Mouse (Mus musculus) natural killer cell, adult 2 months (primary cell): Measurements from ENCODE around the gene Olfml2a.

ENCODE experiments used
- DNase-seq, 2 experiments: peaks; one replicate each; pipeline ENCODE4 v3.0.0; 2022; ENCODE audit warnings: low spot score in 2 of 2

The Olfml2a gene

GRCm38 (mm10) chr2:39011264-39011663 is 79.5 kb downstream of the Olfml2a start:
- DNase-seq = peak in 1 of 2 experiments; percentile 38

- no peak for DNase-seq
Measured at GRCm38 (mm10) chr2:39011971-39012370, 80.2 kb downstream of the Olfml2a start.

DNA sequence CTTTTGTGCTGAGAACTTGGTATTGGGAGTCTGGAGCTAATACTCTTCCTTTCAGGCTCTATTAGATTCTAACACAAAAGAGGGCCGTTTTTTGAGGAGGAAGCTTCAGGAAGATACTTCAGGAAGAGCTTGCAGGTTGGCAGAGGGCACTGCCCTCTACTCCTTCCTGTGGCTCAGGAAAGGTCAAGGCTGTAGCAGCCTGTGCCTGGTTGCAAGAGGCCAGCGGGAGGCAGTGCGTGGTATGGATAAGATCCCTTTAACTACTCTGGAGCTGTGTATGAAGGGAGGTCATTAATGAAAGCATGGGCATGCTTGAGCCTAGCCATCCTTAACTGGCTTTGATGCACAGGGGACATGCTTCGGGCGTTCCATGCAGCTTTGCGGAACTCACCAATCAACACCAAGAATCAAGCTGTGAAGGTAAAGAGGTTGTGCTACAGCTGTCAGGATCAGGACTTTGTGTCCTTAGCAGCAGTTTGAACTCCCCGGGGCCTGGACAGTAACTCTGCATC is 81.0 kb downstream of the Olfml2a start:
- DNase-seq = no peak
